Mouse (Mus musculus): ENCODE data around the gene Ppp1r12c. TPM values are rescaled to one million over a fixed set of nuclear protein-coding genes. Genes with fewer than 3 reads are reported as not detected.

The Ppp1r12c gene
- total RNA-seq, 2 experiments from 2014 or later, result 54.7 to 61.2 TPM

DNA sequence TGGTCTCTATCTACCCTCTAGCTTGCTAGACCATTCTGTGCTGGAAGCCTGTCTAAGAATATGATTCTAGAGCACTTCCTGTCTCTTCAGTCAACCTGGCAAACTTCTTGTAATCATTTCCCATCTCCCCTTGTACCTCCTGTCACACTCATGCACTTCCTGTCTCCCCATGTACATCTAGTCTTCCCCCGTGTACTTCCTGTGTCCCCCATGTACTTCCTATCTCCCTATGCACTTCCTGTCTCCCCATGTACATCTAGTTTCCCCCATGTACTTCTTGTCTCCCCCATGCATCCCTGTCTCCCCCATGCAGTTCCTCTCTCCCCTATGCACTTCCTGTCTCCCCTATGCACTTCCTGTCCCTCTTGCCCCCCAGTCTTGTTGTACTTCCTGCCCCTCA, 17.0 kb upstream of the Ppp1r12c start:
- intact Hi-C loops (cut with DNase I), result no loop called here
- DNase-seq (ENCODE audit: low spot score), result no peak

DNA sequence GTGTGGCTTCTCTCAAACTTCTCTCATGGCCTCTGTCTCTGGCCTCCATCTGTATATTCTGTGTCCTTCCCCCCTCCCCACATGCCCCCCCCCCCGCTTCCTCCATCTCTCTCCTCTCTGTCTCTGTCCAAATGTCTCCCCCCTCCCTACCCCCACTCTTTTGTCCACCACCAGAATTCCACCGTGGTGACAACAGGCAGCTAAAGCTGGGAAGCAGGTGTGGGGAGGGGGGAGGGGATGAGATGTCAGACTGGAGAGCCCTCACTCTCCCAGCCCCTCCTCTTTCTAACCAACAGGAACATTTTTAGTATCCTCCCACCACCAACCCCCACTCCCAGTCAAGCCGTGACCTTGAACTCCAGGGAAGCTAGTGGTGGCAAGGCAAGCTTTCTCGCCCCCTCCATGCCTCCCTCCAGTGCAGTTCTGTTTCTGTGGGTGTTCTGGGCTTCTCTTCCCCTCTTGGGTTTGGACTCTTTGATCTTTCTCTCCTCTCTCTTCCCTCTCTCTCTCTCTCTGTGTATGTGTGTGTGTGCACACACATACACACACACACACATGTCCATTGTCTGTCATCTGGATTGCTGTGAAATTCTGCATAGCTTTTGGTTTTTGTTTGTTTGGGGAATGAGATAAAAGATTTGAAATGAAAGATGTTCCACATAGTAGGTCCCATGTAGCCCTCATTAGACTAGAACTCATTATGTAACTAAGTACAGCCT, 15.0 kb upstream of the Ppp1r12c start, which contains the start of gene Tnnt1:
Tnnt1 (minus strand) TSS at position 51 of the 719 bp plus-strand sequence.
- intact Hi-C loops (cut with DNase I), result no loop called here
- DNase-seq (ENCODE audit: low spot score), result no peak

GRCm38 (mm10) chr7:4515853-4516252, 14.4 kb upstream of the Ppp1r12c start:
- intact Hi-C loops (cut with DNase I), result no loop called here
- no peak for DNase-seq (ENCODE audit: low spot score)

DNA sequence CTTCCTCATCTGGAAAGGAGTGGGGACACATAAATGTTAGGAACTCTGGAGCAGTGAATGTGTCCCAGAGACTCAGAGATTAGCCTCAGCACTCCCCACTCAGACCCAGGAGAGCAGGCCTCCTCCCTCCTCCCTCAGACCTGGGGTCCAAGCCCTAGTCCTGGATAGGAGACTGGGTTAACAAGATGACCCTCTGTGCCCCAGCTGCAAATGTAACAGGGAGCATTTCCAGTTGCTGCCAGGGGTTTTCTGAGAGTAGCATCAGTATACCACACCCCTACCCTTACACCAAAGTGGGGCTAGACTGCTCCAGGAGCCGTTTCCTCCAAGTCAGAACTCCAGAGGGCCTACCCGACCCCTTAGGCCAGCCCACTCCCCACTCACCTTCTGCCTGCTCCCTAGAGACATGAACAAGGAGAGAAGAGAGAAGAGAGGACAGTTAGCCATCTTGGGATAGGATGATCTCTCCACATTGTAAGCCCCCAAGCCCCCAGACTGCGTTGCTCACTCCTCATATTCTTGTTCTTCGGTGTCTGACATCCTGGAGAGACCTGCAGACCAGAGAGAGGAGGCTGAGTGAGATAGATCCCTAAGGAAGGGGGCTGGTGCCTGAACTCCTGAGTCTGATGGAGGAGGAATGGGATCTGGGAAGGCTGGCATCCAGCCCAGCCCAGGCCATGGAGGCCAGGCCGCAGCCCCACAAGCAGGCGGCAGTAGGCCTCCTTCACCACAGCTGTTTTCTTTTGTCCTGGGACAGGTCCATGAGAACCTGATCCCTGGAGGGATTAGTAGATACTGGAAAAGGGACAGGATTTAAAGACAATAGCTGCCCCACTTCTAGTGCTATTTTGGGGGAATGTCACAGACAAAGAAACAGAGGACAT, 12.6 kb upstream of the Ppp1r12c start:
- no peak for DNase-seq (ENCODE audit: low spot score)
- intact Hi-C loops (cut with DNase I), result no loop called here

GRCm38 (mm10) chr7:4513236-4513635, 11.8 kb upstream of the Ppp1r12c start:
- DNase-seq (ENCODE audit: low spot score), result no peak
- intact Hi-C loops (cut with DNase I), result no loop called here

- intact Hi-C loops (cut with DNase I), result no loop called here
- DNase-seq (ENCODE audit: low spot score), result no peak
These were observed 10.2 kb upstream of the Ppp1r12c start for GRCm38 (mm10) chr7:4511489-4512224.

GRCm38 (mm10) chr7:4509863-4510608, 8.6 kb upstream of the Ppp1r12c start:
- peak; percentile 71 for DNase-seq (ENCODE audit: low spot score)
- intact Hi-C loops (cut with DNase I), result loop anchor here (10.0 kb wide), 1 partner anchor 375 kb away; the partner anchor contains the start of gene Leng8

- intact Hi-C loops (cut with DNase I), result loop anchor here (10.0 kb wide), 1 partner anchor 374 kb away; the partner anchor contains the start of gene Leng8
- no peak for DNase-seq (ENCODE audit: low spot score)
These were observed 7.2 kb upstream of the Ppp1r12c start for GRCm38 (mm10) chr7:4508739-4509116.

GRCm38 (mm10) chr7:4508062-4508738, 6.7 kb upstream of the Ppp1r12c start:
- DNase-seq (ENCODE audit: low spot score), result no peak
- intact Hi-C loops (cut with DNase I), result loop anchor here (10.0 kb wide), 1 partner anchor 373 kb away; the partner anchor contains the start of gene Leng8

GRCm38 (mm10) chr7:4507220-4507619, 5.7 kb upstream of the Ppp1r12c start:
- intact Hi-C loops (cut with DNase I), result loop anchor here (10.0 kb wide), 1 partner anchor 372 kb away; the partner anchor contains the start of gene Leng8
- DNase-seq (ENCODE audit: low spot score), result no peak

DNA sequence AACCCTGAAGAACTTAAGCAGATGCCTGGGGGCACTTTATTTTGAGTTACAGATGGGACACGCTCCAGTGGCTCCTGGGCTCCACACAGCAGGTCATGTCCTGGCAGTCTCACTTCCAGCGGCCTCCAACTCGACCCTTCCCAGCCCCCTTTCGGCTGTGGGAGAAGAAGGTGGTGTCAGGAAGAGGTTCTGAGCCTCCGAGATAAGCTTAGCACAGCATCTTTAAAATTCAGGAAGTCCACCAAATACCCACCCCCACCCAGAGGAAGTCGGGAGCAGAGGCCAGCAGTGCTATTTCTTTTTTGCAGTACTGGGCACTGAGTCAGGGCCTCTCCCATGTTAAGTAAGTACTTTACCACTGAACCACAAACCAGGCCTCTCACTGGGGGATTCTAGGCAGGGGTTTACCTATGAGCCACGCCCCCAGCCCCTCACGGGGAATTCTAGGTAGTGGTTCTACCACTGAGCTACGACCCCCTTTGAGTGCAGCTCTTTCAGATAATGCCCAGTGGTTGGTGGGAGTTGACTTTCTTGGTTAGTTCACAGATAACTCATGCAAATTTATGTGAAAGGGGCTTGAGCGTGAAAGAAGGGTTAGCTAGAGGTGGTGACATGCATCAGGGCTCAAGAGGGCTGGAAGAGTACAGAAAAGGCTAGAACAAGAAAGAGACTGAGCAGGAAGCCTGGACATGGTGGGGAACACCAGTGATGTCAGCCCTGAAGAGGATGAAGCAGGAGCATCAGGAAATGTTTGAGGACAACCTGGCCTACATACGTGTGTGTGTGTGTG, 3.4 kb upstream of the Ppp1r12c start:
- intact Hi-C loops (cut with DNase I), result loop anchor here (10.0 kb wide), 1 partner anchor 370 kb away; the partner anchor contains the start of gene Leng8
- no peak for DNase-seq (ENCODE audit: low spot score)

DNA sequence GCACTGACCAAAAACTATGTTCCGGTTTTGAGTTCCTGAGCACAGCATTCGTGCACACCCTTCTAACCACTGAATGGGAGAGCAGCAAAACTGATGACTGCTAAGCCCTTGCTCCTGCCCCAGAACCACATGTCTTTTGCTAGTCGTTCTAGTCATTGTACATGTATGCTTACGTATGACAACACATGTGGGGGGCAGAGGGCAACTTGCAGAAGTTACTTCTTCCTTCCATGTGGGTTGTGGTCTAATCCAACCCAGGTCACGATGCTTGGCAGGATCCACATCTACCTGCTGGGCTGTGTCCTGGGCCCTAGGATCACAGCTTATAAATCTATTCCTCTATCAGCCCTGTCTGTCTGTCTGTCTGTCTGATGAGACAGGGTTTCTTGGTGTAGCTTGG, 2.4 kb upstream of the Ppp1r12c start:
- no peak for DNase-seq (ENCODE audit: low spot score)
- intact Hi-C loops (cut with DNase I), result loop anchor here (10.0 kb wide), 1 partner anchor 369 kb away; the partner anchor contains the start of gene Leng8

GRCm38 (mm10) chr7:4503100-4503499, 1.6 kb upstream of the Ppp1r12c start:
- intact Hi-C loops (cut with DNase I), result loop anchor here (10.0 kb wide), 1 partner anchor 368 kb away; the partner anchor contains the start of gene Leng8
- no peak for DNase-seq (ENCODE audit: low spot score)

- no peak for DNase-seq (ENCODE audit: low spot score)
- intact Hi-C loops (cut with DNase I), result loop anchor here (10.0 kb wide), 1 partner anchor 368 kb away; the partner anchor contains the start of gene Leng8
These were observed 1.1 kb upstream of the Ppp1r12c start for GRCm38 (mm10) chr7:4502421-4503090.

DNA sequence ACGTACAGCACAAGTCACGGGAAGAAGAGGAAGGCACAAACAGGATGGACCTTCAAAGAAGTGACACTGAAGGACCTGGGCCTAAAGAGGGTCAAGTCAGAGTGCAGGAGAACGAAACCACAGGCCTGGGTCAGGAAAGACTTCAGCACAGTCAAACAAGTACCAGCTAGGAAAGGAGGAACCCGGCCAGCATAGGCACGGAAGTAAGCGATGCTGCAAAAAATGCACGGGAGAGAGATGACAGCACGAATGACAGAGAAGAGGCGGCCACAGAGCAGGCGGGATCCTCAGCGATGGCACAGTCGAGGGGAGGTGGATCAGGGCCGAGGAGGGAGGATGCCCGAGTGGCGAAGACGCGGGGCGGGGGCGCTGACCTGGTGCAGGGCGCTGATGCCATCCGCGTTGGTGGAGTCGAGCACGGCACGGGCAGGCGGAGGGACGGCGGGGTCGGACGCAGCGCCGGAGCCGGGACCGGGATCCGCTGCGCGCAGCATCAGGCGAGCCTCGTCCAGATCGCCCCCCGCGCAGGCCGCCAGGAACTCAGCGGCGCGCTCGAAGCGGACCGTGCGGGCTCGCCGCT, 498 bp downstream of the Ppp1r12c start:
- DNase-seq (ENCODE audit: low spot score), result no peak
- intact Hi-C loops (cut with DNase I), result loop anchor here (10.0 kb wide), 1 partner anchor 366 kb away; the partner anchor contains the start of gene Leng8

DNA sequence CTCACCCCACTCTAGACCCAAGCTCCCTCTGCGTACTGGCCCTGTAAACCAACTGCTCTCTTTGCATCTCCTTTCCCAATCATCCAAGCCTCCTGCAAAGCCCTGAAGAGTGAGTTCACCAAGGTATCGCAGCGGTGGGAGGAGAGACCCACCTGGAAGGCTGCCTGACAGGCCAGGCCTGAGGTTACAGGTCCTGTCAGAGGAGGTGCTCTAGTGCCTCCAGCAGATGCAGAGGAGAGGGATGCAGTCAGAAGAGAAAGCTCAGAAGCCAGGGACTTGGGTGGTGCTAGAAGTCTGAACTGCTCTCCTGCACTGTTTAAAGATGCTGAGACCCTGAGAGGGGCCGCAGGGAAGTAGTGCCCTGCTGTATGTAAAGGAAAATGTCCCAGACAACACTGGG, 2.4 kb downstream of the Ppp1r12c start:
- no peak for DNase-seq (ENCODE audit: low spot score)
- intact Hi-C loops (cut with DNase I), result loop anchor here (2.0 kb wide), 1 partner anchor 20 kb away; no protein-coding TSS in a partner anchor

- intact Hi-C loops (cut with DNase I), result loop anchor here (2.0 kb wide), 1 partner anchor 19 kb away; no protein-coding TSS in a partner anchor
- peak; percentile 87 for DNase-seq (ENCODE audit: low spot score)
These were observed 3.2 kb downstream of the Ppp1r12c start for GRCm38 (mm10) chr7:4498251-4498650.
